Mouse (Mus musculus): ENCODE data around the gene Pld4.

Gene Pld4

DNA sequence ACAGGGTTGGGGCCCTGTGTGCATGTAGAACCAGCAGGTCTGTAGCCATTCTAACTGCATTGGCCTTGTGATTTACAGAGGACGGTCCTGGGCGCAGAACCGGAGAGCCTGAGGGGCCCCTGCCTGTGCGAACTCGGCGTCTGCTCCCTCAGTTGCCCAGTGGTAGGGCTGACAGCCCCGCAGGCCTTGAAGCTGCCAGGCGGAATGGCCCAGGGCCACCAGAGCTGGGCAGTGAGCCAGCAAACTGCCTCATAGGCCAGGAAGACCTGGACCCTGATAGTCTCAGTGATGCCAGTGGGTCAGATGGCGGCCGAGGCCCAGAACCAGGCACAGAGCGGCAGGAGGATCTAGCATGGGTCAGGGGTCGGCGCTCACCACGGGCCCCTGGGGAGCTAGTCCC is 22.7 kb upstream of the Pld4 start:
- DNase-seq (ENCODE audit: low spot score in 2 of 2) = peak in 1 of 2 experiments; percentile 70

DNA sequence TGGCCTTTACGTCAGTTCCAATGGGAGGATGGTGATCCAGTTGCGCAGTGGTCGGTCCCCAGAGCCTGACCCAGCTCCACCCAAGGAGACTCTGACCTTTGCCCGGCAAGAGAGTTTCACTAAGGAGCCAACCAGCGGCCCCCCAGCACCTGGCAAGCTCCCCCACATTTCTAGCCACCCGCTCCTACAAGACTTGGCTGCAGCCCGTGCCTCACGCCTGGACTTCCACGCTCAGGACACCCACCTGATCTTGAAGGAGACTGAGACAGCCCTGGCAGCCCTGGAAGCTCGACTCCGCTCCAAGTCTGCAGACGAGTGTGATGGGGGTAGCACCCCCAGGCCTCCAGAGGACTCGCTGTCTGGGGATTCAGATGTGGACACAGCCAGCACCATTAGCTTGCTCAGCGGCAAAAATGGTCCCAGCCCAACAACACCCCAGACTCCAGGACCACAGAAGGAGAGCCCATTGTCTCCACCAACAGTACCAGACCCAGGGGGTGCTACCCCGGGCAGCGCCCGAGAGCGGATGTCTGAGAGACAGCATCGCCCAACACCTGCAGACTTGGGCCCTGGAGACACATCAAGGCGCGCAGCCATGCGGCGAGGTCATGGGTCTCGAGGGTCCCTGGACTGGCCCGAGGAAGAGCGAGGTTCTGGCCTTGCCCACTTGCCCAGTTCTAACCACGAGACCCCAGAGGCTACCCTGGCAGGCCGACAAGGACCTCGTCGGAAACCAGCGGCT is 22.0 kb upstream of the Pld4 start:
- no peak for DNase-seq (ENCODE audit: low spot score in 2 of 2)

DNA sequence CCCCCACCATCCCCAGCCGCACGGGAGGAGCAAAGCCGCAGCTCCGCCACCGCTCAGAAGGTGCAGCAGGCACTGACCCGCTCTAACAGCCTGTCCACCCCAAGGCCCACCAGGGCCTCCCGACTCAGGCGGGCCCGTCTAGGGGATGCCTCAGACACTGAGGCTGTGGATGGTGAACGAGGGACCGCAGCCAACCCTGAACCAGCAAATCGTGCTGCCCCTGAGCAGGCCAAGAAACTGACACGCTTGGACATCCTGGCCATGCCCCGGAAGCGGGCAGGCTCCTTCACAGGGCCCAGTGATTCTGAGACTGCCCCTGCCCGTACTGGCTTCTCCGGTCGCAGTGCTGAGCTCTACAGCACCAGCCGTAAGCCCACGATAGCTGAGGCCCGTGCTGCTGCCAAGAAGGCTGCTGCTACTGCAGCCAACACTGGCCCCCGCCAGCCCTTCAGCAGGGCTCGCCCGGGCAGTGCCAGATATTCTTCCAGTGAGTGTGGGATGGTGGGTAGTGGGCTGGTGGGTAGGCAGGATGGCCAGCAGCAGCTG is 21.4 kb upstream of the Pld4 start:
- no peak for DNase-seq (ENCODE audit: low spot score in 2 of 2)

DNA sequence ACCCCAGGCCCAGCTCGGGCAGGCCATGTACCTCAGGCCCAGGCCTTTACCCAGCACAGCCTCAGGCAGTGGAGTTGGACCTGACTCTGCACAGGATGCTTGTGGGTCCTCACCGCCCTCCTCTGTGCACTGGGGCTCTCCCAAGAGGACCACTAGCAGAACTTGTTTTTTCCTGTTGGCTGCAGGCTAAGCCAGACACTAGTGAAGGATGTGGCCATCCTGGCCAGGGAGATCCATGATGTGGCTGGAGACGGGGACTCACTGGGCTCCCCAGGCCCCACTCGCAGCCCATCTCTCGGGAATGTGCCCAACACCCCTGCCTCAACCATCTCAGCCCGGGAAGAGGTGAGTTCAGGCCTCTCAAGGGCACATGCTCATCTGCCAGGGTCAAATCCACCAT is 17.7 kb upstream of the Pld4 start:
- no peak for DNase-seq (ENCODE audit: low spot score in 2 of 2)

DNA sequence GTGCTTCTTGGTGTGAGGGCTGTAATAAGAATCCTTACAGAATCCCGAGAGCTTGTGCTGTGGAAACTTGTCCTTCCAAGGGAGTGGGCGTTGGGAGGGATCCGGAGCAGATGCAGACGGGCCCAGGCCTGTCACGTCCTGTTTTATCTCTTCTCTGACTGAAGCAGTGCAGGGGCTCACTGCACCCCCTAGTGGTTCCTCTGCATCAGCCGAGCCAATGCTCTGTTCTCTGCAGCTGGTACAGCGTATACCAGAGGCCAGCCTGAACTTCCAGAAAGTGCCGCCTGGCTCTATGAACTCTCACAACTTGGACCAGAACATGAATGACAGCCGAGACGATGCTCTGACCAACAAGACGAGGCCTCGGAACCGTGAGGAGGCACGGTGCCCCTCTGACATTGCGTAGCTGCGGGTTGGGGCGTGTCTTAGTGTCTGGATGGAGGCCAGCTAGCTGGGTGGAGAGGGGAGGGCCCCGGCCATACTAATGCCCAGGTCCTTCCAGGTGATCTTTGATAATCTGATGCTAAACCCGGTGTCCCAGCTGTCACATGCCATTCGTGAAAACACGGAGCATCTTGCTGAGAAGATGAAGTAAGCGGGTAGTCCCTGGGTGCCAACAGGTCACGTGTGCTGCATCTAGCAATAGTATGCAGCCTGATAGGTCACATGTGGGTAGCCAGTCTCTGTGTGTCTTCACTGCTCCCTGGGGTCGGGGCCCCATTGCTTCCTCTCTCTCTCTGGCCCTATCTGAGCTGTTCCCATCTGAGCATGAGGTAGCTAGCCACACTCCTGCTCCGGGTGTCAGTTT is 17.1 kb upstream of the Pld4 start:
- peak; percentile 79 to 88 for DNase-seq (ENCODE audit: low spot score in 2 of 2)

DNA sequence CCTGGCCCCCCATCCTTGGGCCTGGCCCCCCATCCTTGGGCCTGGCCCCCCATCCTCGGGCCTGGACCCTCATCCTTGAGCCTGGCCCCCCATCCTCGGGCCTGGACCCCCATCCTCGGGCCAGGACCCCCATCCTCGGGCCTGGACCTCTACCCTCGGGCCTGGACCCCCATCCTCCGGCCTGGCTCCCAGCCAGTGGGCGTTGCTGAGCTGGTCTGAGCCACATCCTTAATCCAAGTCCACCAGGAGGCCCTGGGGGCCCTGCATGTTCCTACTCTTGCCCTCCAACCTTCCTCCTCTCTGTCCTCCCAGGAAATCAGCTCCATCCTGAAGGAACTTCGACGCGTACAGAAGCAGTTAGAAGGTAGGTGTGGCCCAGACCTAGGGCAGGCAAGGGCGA is 16.2 kb upstream of the Pld4 start:
- DNase-seq (ENCODE audit: low spot score in 2 of 2) = no peak

DNA sequence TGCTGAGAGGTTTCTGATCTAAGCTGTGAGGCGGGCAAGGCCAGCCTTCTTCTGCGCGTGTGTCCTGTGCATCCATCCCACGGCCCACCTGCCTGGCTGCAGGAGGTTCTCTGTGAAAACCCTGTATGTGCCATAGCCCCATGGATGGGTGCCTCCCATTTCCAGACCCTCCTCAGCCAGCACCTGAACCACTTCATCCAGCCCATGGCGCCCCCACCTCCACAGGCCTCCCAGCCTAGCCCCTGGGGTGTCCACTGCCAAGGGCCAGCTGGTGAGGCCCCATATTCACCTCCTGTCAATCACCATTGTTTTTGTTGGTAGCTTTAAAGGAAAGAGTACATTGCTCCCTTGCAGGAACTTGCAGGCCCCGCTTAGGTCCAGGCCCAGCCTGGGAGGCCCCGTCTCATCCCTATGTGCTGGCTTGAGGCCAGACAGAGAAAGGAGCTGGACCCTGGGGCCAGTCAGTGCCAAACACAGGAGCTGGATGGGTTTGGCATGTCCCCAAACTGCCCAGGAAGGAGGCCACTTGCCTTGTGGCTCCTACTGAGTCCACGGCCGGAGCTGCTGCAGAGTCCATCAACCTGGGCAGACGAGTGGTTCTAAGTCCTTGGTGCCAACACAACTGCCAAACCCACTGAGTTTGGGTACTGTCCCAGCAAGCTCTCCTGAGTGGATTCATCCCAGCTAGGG is 15.4 kb upstream of the Pld4 start:
- no peak for DNase-seq (ENCODE audit: low spot score in 2 of 2)

DNA sequence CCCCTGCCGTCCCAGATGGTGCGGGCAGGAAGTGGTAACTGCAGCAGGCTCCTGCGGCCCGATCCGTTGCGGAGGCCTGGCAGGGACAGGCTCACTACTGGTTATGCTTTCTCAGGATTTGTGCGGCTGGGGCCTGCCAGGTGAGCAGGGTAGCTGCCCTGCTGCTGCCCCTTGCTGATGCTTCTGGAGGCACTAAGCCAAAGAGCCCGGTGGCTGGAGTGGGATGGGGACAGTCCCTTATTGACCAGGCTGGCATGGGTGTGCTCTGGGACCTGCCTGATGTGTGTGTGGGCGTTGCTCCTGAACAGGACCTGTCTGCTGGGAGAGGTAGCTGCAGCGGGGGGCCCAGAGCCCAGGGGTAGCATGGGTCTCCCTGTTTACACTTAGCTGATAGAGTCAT is 14.7 kb upstream of the Pld4 start:
- no peak for DNase-seq (ENCODE audit: low spot score in 2 of 2)

DNA sequence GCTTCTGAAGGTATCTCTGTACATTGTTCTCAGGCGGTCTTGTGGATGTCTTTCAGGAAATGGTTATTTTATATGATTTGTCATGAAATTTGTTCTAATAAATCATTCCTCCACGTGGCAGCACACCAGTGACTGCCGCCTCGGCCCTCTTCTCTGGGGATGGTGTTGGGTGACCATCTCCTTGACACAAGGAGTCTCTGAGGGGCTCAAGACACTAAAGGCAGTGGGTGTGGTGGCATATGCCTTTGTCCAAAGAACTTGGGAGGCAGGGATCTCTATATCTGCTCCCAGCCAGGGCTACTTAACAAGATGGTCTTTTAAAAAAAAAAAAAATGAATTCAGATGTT is 14.0 kb upstream of the Pld4 start:
- DNase-seq (ENCODE audit: low spot score in 2 of 2) = no peak

DNA sequence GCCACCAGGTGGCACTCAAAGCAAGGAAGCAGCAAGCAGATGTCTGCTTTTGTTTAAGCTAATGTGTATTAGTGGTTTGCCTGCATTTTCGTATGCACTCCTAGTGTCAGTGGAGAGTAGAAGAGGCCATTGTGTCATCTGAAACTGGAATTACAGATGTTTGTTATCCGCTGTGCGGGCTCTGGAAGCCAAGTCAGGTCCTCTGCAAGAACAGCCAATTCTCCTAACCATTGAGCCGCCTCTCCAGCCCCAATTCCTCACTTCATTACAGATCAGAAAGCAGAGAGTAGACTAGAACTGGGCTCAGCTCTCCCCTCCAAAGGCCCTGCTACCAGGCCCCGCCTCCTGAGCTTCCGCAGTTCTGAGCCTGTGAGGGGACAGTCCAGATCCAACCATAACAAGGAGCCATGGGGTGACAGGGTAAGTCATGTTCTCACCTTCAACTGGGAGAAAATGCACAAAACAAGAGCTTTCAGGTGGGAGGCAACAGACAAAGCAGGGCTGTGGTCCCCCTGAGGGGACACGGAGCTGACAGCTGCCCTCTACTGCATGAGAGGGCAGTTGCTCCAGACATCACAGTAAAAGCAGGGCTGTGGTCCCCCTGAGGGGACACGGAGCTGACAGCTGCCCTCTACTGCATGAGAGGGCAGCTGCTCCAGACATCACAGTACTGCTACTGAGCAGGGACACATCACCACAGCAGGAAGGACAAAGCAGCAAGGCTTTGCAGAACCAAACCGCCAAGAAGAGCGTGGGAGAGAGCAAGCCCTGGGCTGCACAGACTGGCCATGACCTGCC is 13.4 kb upstream of the Pld4 start:
- peak in 1 of 2 experiments; percentile 62 for DNase-seq (ENCODE audit: low spot score in 2 of 2)

DNA sequence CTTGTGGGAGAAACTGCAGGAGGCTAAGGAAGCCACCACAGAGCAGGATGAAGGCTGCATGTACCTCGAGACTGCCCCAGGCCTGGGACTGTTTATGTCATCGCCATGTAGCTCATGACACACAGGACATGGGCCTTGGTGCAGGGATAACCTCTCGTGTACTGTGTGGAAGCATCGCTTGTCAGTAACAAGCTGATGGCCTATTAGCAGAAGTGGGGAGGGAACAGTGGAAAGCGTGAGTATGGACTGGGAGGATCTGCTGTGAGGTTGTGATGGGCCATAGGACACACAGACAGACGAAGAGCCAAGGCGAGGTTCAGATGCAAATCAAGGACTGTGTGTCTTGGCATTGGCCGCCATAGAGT is 12.9 kb upstream of the Pld4 start:
- DNase-seq (ENCODE audit: low spot score in 2 of 2) = no peak

DNA sequence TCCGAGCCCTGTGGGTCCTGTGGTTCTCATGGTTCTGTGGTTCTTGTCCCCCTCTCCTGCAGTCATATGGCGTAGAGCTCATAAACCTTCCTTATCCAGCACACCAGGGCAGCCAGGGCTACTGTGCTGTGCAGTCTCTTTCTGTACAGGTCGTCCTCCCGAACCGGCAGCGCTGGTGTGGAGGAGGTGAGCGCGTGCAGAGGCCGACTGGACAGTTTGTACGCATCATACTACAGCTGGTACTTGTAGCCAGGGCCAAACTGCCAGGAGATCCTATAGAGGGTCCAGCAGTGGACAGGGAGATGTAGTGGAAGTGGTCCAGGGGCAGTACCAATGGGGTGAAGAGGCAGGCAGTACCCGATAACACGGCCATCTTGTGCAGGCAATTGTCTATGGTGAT is 9.5 kb upstream of the Pld4 start:
- no peak for DNase-seq (ENCODE audit: low spot score in 2 of 2)

DNA sequence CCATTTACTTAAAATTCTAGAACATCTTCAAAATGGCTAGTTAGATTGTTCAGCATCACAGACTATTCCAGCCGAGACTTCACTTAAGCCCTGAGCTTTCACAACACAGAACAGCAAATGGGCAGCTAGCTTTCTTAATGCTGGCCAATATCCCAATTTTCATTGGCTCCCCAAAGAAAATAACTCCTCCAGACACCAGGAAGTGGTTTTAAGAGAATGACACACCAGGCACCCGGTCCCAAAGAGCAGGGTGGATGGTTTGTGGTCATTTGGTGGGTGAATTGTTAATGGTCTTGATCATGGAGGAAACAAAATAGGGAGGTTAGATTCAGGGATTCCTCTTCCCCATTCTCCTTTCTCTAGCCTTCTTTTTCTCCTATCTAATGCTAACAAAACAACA is 8.1 kb upstream of the Pld4 start:
- no peak for DNase-seq (ENCODE audit: low spot score in 2 of 2)

DNA sequence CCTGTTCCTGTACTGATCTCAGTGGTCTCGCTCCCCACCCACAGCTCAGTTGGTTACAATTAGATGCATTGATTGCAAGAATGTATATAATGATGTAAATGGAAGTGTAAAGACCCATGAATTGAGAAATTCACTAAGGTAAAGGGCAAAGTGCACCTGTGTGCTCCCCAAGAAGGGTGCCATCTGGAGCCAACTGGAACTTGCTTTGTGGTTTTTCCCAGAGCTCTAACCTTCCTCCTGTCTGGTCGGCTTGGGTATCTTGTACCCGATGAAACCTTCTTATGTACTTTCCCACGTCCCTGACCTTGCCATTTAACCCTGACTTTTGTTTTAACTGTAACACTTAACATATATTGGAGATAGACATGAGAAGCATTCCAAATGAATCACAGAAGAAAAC is 4.6 kb upstream of the Pld4 start:
- DNase-seq (ENCODE audit: low spot score in 2 of 2) = no peak

DNA sequence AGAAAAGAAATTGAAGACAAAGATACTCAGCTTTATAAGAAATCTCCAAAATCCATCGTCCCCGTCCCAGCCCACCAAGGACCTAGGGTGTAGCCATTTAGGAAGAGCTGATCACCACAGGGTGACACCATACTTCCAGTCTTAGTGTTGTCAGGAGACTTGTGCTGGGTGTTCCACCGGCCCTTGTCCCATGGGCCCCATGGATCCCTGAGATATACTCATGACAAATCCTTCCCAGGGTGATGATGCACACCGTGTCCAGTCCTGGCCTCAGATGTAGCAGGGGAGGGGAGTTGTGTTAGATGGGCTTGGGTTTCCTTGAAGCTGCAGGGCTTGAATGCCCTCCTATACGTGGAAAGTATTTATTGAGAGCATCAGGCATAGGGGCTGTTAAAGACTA is 2.6 kb upstream of the Pld4 start:
- no peak for DNase-seq (ENCODE audit: low spot score in 2 of 2)

DNA sequence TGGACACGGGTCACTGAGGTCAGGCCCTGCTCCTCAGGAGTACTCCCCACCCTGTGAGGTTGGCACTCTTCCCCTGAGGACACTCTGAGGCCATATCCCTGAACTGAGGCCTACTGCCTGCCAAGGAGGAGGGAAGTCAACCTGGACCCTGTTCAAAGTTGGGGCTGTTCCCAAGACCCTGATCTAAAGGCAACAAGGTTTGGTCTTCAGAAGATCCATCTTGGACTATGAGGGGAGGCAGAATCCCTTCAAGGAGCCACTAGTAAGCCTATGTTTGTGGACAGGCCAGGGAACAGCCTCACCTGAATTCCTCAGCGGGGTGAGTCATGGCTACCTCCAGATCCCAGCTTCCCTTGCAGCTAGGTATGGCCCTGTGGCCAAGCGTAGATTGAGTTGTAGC is 984 bp upstream of the Pld4 start:
- no peak for DNase-seq (ENCODE audit: low spot score in 2 of 2)

DNA sequence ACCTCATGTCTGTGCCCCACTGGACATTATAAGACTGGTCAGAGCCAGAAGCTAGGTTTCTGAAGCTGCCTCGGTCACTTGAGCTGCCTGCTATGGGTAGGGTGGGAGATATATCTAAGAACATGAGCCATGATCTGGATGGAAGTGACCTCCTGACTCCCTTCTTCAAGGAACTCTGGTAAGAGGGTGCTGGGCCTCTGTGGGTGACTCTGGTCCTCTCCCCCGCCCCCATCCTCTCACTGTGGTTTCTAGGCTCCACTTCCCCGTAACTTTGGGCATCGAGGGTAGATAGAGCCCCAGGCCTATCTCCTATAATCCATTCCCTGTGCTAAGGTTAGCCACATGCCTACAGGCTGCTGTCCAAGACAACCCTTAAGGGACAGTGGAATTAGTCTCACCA is 956 bp downstream of the Pld4 start:
- no peak for DNase-seq (ENCODE audit: low spot score in 2 of 2)

DNA sequence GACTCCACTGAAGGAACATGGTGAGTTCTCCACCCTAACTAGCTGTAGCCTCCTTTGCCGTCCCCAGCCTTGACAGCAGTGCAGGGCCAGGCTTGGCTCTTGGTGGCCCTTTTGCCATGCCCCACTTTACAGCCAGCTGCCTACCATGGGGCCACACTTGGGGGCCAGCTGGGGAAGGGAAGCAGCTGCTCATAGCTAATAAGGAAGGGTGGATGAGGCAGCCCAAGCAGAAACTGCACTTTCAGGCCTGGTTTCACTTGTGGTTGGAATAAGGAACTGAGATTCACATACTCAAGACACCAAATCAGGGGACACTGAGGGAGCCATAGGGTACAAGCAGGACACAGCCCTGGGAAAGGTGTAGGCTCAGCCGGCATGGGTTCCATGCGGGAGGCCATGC is 1.6 kb downstream of the Pld4 start:
- DNase-seq (ENCODE audit: low spot score in 2 of 2) = no peak

DNA sequence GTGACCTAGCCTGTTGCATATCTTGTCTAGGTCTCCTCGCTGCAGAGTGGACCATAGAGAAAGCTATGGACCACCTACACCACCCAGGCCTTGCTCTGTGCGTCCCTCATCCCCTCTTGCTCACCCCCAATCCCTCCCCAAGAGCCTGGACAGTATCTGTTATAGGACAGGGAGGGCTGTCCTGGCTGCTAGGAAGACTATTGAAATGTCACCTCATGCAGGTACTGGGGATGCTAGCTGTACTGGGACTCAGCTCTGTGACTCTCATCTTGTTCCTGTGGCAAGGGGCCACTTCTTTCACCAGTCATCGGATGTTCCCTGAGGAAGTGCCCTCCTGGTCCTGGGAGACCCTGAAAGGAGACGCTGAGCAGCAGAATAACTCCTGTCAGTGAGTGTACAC is 2.7 kb downstream of the Pld4 start:
- no peak for DNase-seq (ENCODE audit: low spot score in 2 of 2)

DNA sequence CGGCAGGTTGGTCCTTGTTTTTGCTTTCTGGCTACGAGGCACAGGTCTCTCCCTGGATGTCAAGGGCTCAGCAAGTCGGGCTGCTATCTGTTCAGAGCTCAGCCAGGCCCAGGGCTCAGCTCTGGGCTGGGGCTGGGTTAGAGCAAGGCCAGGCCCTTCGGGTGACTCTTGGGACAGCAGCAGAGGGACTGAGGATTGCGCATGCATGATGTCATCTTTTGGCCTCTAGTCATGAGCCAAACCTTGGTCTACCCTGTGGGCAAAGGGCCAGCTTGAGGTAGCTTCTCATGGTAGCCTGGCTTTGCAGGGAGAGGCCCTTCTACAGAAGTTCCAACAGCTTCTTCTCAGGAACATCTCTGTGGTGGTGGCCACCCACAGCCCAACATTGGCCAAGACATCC is 3.7 kb downstream of the Pld4 start:
- DNase-seq (ENCODE audit: low spot score in 2 of 2) = no peak

DNA sequence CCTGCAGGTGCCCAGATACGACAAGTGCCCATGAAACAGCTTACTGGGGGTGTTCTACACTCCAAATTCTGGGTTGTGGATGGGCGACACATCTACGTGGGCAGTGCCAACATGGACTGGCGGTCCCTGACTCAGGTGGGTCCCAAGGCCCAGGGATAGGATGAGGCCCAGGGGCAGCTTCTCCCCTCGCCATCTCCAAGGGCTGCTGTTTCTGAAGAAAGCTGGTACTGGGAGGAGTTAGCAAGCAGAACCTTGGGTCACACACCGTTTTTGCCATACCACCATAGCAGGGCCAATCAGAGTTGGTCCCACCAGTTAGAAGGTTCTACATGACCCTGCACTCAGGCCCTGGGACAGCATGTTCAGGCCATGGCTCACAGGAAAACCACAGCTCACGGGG is 4.5 kb downstream of the Pld4 start:
- DNase-seq (ENCODE audit: low spot score in 2 of 2) = no peak

DNA sequence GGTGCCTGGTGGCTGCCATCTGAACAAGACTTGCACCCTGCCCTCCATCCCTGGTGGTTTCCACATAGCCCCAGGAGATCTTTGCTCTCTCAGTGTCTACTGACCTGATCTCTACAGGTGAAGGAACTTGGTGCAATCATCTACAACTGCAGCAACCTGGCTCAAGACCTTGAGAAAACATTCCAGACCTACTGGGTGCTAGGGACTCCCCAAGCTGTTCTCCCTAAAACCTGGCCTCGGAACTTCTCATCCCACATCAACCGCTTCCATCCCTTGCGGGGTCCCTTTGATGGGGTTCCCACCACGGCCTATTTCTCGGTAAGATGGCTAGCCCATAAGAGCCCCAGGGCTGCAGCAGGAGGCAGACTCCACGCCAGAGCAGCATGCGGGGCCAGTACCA is 6.1 kb downstream of the Pld4 start:
- DNase-seq (ENCODE audit: low spot score in 2 of 2) = no peak
